Mouse (Mus musculus): ENCODE measurements around the gene Adam1a.

The Adam1a gene

DNA sequence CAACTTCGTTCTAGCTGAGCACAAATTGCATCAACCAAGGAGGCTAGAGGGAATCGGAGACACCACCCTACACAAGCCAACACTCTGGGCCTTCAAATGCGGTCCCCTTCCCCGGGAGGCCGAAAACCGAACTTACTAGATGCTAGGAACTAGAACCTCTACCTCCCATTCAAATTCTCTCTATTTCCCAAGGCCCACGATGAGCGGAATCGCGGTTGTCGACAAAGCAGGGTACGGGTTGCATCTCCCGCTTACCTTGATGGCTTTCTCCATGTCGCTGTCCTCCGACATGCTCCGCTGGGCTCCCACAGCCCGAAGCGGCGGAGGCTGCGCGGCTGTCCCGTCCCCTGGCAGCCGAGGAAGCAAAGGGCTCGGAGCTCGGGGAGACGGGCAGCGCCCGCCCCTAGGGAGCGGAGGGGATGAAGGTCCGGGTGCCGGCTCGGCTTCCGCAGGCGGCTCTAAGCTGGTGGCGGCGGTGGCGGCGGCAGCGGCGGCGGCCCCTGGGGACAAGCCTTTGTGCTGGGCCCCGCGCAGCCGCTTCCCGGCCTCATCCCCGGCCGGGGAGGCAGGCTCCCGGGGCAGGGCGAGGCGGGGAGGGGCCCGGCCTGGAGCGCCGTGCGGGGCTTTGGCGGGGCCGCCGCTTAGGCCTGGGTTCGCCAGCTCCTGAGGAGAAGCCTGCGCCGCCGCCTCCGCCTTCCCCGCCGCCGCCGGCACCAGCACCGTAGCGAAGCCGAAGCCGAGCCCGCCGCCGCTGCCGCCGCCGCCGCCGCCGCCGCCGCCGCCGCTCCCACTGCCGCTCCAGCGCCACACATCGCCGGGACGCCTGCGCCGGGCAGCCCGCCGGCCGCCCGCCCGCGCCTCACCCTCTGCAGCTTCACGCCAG lies at the start of gene Adam1a, which contains the start of gene Gm42878:
Gene Adam1a (minus strand): TSS at position 573 of the 883 bp plus-strand sequence.
Gene Gm42878 (minus strand): TSS at position 573 of the 883 bp plus-strand sequence.
- in situ Hi-C loops (cut with MboI, MseI), result no loop called here

- in situ Hi-C loops (cut with MboI, MseI), result no loop called here
Observed at GRCm38 (mm10) chr5:121594714-121595313, 49.5 kb upstream of the Adam1a start.

DNA sequence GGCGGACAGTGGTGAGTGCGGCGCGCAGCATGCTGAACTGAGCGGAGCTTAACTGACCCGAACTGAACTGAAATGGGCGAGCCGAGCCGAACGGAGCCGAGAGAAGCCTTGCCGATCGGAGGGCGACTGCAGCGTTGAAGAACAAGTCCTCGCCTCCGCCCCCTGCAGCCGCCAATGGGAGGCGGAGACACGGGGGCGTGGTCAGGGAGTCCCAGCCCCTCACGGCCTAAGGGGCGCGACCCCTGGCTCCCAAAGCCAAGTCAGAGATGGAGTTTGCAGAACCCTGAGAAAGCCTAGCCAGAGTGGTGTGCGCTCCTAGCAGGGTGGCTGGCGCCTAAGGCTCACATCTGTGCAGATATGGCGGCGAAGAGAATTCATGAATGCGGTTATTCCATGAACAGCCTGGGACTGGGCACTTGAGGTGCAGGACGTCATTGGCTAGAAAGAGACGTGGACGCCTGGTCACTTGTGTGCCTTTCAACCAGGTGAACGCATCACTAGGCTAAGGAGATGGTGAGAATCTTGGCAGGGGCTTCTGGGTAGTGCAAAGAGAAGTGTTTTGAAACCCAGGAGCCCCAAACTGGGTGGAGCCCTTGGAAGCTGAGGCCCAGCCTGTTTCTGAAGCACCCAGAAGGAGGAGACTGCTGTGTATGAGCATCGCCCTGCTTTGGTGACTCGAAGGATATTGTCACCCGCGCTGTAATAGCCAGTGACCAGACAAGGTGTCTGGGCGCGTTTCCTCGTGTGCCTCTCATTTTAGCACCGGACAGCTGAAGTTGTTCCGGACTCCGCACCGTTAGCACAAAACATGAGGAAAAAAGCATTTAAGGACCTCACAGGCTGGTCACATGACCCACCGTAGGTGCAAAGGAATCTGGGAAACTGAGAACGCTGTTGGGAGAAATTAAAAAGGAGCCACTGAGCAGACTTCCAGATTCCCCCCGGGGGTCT lies 48.4 kb upstream of the Adam1a start, which contains the start of gene Aldh2:
Gene Aldh2 (minus strand): TSS at position 374 of the 951 bp plus-strand sequence.
- in situ Hi-C loops (cut with MboI, MseI), result no loop called here

- in situ Hi-C loops (cut with MboI, MseI), result no loop called here
Observed at GRCm38 (mm10) chr5:121592816-121593407, 47.6 kb upstream of the Adam1a start.

DNA sequence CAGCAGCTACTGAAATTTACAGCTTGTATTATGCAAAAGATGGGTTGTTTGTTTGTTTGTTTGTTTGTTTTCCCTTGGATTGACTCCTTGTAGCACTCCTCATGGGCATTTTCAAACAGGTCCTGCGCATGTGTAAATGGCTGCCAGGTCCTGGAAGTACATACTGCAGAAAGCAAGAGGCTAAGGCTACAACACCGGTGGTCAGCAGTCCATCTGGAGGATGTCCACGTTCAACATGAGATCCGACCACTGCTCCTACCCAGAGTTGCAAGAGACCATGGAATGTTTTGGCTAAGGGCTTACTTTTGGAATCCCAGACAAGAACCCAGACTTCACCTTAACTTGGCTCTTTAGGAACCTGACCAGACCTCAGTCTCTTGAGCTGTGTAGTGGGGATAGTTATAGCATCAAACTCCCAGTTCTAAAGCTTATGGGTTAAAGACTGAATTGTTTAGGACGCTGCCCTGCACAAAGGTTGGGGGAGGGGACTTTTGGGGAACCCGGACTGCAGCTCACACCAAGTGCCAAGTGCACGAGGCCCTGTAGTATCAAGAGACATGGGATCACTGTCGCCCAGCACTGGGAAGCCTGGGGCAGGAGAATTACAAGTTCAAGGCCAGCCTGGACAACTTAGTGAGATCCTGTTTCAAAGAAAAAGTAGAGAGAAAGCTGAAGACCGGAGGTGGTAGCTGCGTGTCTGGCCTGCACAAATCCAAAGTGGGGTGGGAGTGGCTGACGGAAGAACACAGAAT lies 47.0 kb upstream of the Adam1a start:
- in situ Hi-C loops (cut with MboI, MseI), result no loop called here

DNA sequence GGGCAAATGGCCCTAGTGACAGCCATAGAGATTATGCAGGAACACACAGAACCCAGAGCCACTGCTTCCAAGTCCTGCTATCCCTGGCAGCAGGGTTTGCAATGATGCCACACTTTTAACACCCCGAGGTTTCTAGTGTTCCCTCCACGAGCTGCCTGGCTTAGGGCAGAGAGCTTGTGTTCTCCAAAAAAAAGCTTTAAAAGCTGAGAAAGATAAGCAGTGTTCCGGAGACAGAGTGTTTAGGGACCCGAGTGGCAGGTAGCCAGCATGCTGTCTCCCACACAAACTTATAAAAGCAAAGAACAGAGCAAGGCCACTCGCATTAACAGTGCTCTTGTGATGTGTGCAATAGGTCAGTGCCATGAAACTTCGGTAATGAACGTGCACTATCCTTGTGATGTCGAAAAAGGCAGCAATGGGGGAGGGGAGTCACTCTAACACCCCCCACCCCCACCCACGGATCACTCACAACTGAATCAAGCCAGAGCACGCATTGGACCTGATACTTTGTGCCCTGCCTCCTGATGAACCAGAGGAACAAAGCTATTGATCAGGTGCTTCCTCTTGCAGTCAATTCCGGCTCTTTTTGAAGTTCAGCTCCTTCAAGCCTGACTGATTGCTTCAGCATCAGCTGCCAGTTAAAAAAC lies 46.3 kb upstream of the Adam1a start:
- in situ Hi-C loops (cut with MboI, MseI), result no loop called here

GRCm38 (mm10) chr5:121589928-121590327 lies 44.6 kb upstream of the Adam1a start:
- in situ Hi-C loops (cut with MboI, MseI), result no loop called here

GRCm38 (mm10) chr5:121586400-121587039 lies 41.2 kb upstream of the Adam1a start:
- in situ Hi-C loops (cut with MboI, MseI), result no loop called here

GRCm38 (mm10) chr5:121585699-121586098 lies 40.4 kb upstream of the Adam1a start:
- in situ Hi-C loops (cut with MboI, MseI), result no loop called here

DNA sequence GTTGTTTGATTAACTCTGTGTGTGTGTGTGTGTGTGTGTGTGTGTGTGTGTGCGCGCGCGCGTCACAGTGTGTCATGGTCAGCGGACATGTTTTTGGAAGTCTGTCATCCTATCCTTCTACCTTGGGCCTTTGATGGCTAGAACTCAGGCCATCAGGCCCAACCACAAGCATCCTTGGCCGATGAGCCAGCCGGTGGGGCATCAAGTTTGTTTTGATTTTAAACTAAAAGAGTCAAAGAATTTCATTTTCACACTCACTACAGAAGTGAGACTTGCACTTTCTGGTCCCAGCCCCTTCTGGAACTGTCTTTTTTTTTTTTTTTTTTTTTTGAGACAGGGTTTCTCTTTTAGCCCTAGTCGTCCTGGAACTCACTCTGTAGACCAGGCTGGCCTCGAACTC lies 39.7 kb upstream of the Adam1a start:
- in situ Hi-C loops (cut with MboI, MseI), result no loop called here

DNA sequence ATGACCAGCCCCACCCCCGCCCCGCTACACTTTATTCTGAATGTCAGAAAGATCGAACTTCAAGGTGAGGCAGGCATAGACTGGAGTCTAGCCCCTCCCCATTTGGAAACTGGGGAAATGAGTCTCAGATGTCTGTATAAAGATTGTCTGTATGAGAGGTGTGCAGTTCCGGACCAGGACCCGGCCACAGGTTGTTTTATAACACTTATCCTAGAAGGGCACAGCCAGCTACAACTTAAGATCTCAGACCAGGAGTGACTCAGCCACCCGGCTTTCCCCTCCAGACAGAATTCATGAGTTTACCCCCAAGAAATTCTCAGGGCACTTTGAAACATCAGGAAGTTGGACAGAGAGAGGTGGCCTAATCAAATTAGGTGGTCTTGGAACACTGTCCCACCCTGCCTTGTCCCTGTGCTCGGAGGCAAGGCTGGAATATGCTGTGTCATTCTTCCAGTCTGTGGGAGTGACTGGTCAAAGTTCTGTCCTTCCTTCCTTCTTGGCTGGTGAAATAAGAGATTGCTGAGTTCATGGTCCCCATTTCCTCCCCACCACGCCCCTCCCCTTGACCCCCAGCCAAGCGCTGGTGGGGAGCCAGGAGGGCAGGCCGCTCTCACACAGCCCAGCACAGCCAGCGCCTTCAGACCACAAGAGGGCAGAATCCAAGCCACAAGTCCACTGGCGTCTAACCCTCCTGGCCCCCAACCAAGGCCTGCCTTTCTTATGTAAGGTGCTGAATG lies 38.7 kb upstream of the Adam1a start:
- in situ Hi-C loops (cut with MboI, MseI), result no loop called here

- in situ Hi-C loops (cut with MboI, MseI), result no loop called here
Observed at GRCm38 (mm10) chr5:121581945-121582344, 36.7 kb upstream of the Adam1a start.

- in situ Hi-C loops (cut with MboI, MseI), result no loop called here
Observed at GRCm38 (mm10) chr5:121576927-121577488, 31.7 kb upstream of the Adam1a start.

DNA sequence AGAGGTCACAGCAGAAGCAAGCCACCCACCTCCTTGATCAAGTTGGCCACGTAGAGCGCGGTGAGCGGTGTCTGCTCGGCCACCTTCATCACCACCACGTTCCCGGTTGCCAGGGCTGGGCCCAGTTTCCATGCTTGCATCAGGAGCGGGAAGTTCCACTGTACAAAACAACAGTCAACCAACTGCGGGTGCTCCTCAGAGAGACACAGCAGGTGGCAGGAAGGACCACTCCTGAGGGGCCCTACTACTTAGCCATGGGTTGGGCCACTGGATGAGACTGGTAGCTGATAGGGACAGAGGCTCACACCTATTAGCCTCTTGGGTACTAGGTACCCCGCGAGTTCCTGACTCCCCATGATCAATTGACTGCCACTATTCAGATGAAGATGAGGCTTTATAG lies 30.6 kb upstream of the Adam1a start:
- in situ Hi-C loops (cut with MboI, MseI), result no loop called here

GRCm38 (mm10) chr5:121574145-121574544 lies 28.9 kb upstream of the Adam1a start:
- in situ Hi-C loops (cut with MboI, MseI), result no loop called here

- in situ Hi-C loops (cut with MboI, MseI), result no loop called here
Observed at GRCm38 (mm10) chr5:121570787-121571186, 25.5 kb upstream of the Adam1a start.

GRCm38 (mm10) chr5:121569881-121570420 lies 24.7 kb upstream of the Adam1a start:
- in situ Hi-C loops (cut with MboI, MseI), result no loop called here

DNA sequence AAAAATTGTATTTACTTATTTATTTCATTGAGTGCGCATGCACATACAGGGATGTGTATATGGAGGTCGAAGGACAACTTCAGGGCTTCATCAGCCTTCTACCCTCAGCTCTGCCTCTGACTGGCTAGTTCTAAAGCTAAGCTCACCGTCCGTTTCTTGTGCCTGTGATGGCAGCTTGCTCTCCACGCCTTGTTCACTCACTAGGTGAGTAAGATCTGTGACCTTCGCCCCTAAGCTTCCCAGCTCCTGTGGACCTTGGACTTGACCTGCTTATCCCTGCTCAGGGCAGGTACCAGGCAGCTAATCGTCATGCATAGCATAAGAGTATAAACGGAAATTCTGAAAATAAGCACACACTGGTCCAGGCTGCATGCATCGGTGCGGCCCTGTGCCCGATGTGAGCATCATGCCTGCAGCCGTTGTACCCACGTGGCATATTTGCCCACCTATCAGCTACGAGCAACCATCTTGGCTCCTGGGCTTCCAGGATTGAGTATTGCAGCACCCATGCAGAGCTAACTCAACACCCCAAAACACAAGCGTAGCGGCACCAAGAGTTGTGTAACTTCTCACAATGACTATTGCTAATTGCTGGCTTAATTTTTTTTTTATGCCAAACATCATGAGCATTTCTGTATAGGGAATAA lies 20.9 kb upstream of the Adam1a start:
- in situ Hi-C loops (cut with MboI, MseI), result no loop called here
